Mouse (Mus musculus) CH12.LX (cell line): ENCODE measurements around the gene Fam172a. TPM values are rescaled to one million over a fixed set of nuclear protein-coding genes. Genes with fewer than 3 reads are reported as not detected.

Experiments used
- DNase-seq: peaks from one replicate; pipeline ENCODE4 v3.0.0-alpha.2; 2013; ENCODE audit errors: extremely low read depth
- H3K27ac ChIP-seq: 2 replicates; pipeline ENCODE4 v1.5.1; 2012; ENCODE audit warnings: low read depth, mild to moderate bottlenecking, control low read depth, moderate library complexity; ENCODE audit not compliant: insufficient read depth
- H3K27me3 ChIP-seq: replicated peaks from 2 replicates; pipeline ENCODE3; 2012; ENCODE audit warnings: inconsistent platforms
- H3K36me3 ChIP-seq, 2 experiments: replicated peaks in 1 of 2; 2 replicates each; pipeline versions ENCODE3 to v1.6.1; 2012; ENCODE audit warnings: inconsistent platforms in 1 of 2, low read length in 1 of 2, mild to moderate bottlenecking in 1 of 2, mixed read lengths in 1 of 2, moderate library complexity in 1 of 2; ENCODE audit not compliant: control insufficient read depth in 1 of 2, insufficient read depth in 1 of 2
- H3K4me1 ChIP-seq, 2 experiments: 2 replicates each; pipeline ENCODE4 v1.6.1; 2012; ENCODE audit warnings: inconsistent platforms in 1 of 2, moderate library complexity in 1 of 2; ENCODE audit not compliant: insufficient read depth in 2 of 2, control insufficient read depth in 1 of 2
- H3K4me2 ChIP-seq: 2 replicates; pipeline ENCODE4 v1.6.1; 2012; ENCODE audit warnings: low read depth, mild to moderate bottlenecking, control low read depth; ENCODE audit not compliant: poor library complexity, insufficient read depth, severe bottlenecking
- H3K4me3 ChIP-seq, 3 experiments: fragments of 150-350 bp in 1 of 3; sonication (generic) in 1 of 3; replicated peaks in 1 of 3; 2 replicates each; pipeline versions ENCODE3 to v1.5.1; 2011 to 2012; ENCODE audit warnings: low read depth in 2 of 3, low read length in 2 of 3, mild to moderate bottlenecking in 2 of 3, moderate library complexity in 2 of 3, control low read depth in 1 of 3, improper control_type of control experiment in 1 of 3, inconsistent platforms in 1 of 3, mixed read lengths in 1 of 3; ENCODE audit not compliant: poor library complexity in 1 of 3
- H3K79me2 ChIP-seq: replicated peaks from 2 replicates; pipeline ENCODE4 v1.6.1; 2012; ENCODE audit warnings: mild to moderate bottlenecking, moderate library complexity; ENCODE audit not compliant: control insufficient read depth, poor library complexity, insufficient read depth, severe bottlenecking; ENCODE audit errors: extremely low read depth
- H3K9ac ChIP-seq: 2 replicates; pipeline ENCODE4 v1.6.1; 2012; ENCODE audit warnings: low read depth, mild to moderate bottlenecking, control low read depth, moderate library complexity; ENCODE audit not compliant: insufficient read depth
- H3K9me3 ChIP-seq: replicated peaks from 2 replicates; pipeline ENCODE3; 2012; ENCODE audit warnings: low read length, inconsistent platforms, mixed read lengths
- BHLHE40 ChIP-seq: IDR thresholded peaks from 2 replicates; pipeline ENCODE4 v1.6.1; 2011; ENCODE audit warnings: mild to moderate bottlenecking, low read depth, low read length, improper control_type of control experiment
- CHD1 ChIP-seq: IDR thresholded peaks from 2 replicates; pipeline ENCODE4 v1.6.1; 2012; ENCODE audit warnings: low read depth, low read length, improper control_type of control experiment, inconsistent platforms
- CHD2 ChIP-seq: IDR thresholded peaks from 2 replicates; pipeline ENCODE4 v1.6.1; 2011; ENCODE audit warnings: low read length, improper control_type of control experiment
- CTCF ChIP-seq, 2 experiments: IDR thresholded peaks in 1 of 2; conservative IDR thresholded peaks in 1 of 2; 2 replicates each; pipeline ENCODE4 v1.5.1; 2011 to 2012; ENCODE audit warnings: low read depth in 2 of 2, low read length in 2 of 2, improper control_type of control experiment in 1 of 2, inconsistent platforms in 1 of 2, mild to moderate bottlenecking in 1 of 2, moderate library complexity in 1 of 2
- EP300 ChIP-seq: IDR thresholded peaks from 2 replicates; pipeline ENCODE4 v1.6.1; 2011; ENCODE audit warnings: low read length, improper control_type of control experiment
- GABPA ChIP-seq: IDR thresholded peaks from 2 replicates; pipeline ENCODE4 v1.6.1; 2012; ENCODE audit warnings: low read depth, low read length, improper control_type of control experiment, inconsistent platforms; ENCODE audit not compliant: insufficient replicate concordance
- HCFC1 ChIP-seq: IDR thresholded peaks from 2 replicates; pipeline ENCODE4 v1.6.1; 2012; ENCODE audit warnings: low read depth, mild to moderate bottlenecking, inconsistent platforms, low read length, improper control_type of control experiment
- JUND ChIP-seq: conservative IDR thresholded peaks from 2 replicates; pipeline ENCODE4 v1.6.1; 2011; ENCODE audit warnings: low read depth, low read length, improper control_type of control experiment
- KAT2A ChIP-seq: IDR thresholded peaks from 2 replicates; pipeline ENCODE4 v1.6.1; 2012; ENCODE audit warnings: low read length, improper control_type of control experiment, inconsistent platforms; ENCODE audit not compliant: insufficient replicate concordance
- MAFK ChIP-seq: IDR thresholded peaks from 2 replicates; pipeline ENCODE4 v1.6.1; 2011; ENCODE audit warnings: low read length, improper control_type of control experiment; ENCODE audit not compliant: insufficient replicate concordance
- MEF2A ChIP-seq: IDR thresholded peaks from 2 replicates; pipeline ENCODE4 v1.6.1; 2014; ENCODE audit warnings: low read depth, mild to moderate bottlenecking, inconsistent platforms, low read length, improper control_type of control experiment, borderline replicate concordance
- MXI1 ChIP-seq: IDR thresholded peaks from 2 replicates; pipeline ENCODE4 v1.6.1; 2011; ENCODE audit warnings: mild to moderate bottlenecking, low read depth, low read length, improper control_type of control experiment
- NRF1 ChIP-seq: IDR thresholded peaks from 2 replicates; pipeline ENCODE4 v1.6.1; 2014; ENCODE audit warnings: low read depth, mild to moderate bottlenecking, inconsistent platforms, low read length, improper control_type of control experiment, moderate library complexity
- RAD21 ChIP-seq: IDR thresholded peaks from 2 replicates; pipeline ENCODE4 v1.6.1; 2011; ENCODE audit warnings: low read depth, mild to moderate bottlenecking, low read length, improper control_type of control experiment, moderate library complexity
- TBP ChIP-seq: conservative IDR thresholded peaks from 2 replicates; pipeline ENCODE4 v1.6.1; 2011; ENCODE audit warnings: low read depth, low read length, improper control_type of control experiment
- TCF12 ChIP-seq: IDR thresholded peaks from 2 replicates; pipeline ENCODE4 v1.6.1; 2014; ENCODE audit warnings: low read depth, mild to moderate bottlenecking, inconsistent platforms, low read length, improper control_type of control experiment
- dilution Hi-C: fragments of 300-500 bp; cut with MboI; formaldehyde crosslinking; loops from 2 replicates; pipeline ENCODE4 v1.14.3; 2020; ENCODE audit warnings: low sequenced_read_pairs; ENCODE audit not compliant: extremely low pct_unique_long_range_greater_than_20kb, extremely low pct_ligation_motif_present
- in situ Hi-C: fragments of 300-500 bp; cut with MboI; formaldehyde crosslinking; loops from 3 replicates; pipeline ENCODE4 v1.14.3; 2019; ENCODE audit warnings: low sequenced_read_pairs, low pct_ligation_motif_present, low pct_unique_long_range_greater_than_20kb, mixed read lengths
- polyA plus RNA-seq: library from polyadenylated mRNA; unstranded; fragments of >175 nt; gene quantifications from 2 replicates; pipeline ENCODE4 v1.2.1, GENCODE M21; 2012; ENCODE audit warnings: low read depth; ENCODE audit not compliant: insufficient read length
- total RNA-seq, 2 experiments: library from RNA; depleted of rRNA; stranded (reverse); fragments of 300-350 nt in 1 of 2; fragments of >200 nt in 1 of 2; gene quantifications; 2 replicates each; pipeline ENCODE4 v1.2.3; 2012 to 2014

Gene Fam172a
- total and polyA plus RNA-seq, 3 experiments, result 12.2 to 24.7 (median 16.9) TPM

DNA sequence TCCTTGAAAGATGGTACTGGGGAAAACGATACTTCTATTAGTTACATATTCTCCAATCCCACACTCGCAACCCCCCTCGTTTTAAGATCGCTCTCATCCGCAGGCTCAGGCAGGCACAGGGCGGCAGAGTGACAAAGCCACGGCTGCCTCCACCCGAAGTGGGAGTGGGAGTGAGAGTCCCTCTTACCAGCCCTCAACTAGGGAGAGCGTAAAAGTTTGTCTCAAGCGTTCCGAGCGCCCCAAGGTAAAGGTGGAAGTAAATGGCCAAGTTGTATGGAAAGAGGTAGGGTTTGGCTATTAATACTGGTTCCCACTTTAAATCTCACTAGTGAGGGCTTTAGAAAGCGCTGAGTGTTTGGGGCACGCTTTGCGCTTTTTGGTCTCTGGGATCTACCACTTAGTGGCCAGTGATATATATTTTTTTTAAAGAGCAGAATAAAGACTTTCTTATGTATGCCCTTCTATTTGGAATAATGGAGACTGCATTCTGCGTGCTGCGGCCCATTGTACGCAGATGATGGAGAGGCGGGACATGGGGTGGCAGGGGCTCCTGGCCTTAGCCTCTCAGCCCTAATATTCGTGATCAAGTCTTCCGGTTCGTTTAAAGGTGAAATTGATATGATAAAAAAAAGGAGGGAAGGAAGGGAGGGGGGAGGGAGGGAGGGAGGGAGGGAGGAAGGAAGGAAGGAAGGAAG is 500.2 kb downstream of the Fam172a start:
- TF ChIP-seq TBP, result no peak
- no peak for TF ChIP-seq RAD21
- no peak for TF ChIP-seq KAT2A
- TF ChIP-seq CHD1, result no peak
- Histone ChIP-seq H3K4me2 (no peak overlapping the region), H3K27ac (no peak overlapping the region), H3K4me3 (no peak overlapping the region), H3K4me1 (peaks cover 0 to 2% of the 10 kb centered on the region in 2 experiments; a peak in 1 of 4 replicates), H3K9ac (no peak overlapping the region), H3K36me3 (no peaks in the 10 kb centered on the region), H3K27me3 (no peaks in the 10 kb centered on the region), H3K79me2 (no peaks in the 10 kb centered on the region), H3K9me3 (peaks cover 11% of the 10 kb centered on the region)
- no peak for DNase-seq
- dilution Hi-C loops (no loop called here), in situ Hi-C loops (no loop called here)

DNA sequence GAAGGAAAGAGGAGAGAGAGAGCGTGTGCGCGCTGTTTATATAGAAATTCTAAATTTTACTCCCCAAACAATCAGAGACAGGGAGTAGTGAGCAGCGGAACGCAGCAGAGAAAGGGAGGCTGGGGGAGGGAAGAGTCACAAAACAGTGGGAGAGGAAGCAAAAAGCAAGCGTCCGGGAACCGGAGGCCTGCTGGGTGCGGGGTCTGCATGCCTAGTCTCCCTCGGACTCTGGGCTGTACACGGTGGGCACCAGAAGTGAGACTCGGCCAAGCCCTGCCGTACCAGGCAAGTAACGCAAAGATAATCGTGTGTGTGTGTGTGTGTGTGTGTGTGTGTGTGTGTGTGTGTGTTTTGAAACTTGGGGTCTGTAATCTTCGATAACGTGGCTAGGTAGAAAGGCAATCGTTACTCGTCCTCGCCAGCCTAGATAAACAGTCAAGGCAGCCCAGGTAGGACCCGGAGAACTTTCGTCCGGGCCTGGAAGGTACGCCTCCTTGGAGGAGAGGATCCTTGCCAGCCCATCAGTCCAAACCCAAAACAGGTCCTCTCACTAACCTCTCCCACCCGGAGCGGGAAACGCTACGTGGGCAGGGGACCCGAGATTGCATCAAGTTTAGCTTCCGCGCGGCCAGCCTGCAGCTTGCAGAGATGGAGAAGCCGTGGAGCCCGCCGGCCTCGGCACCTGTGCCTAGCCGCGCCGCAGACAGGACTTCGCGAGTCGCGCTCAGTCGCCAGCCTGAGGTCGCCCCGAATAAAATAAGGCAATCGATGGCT is 500.9 kb downstream of the Fam172a start:
- H3K36me3 ChIP-seq, result no peaks in the 10 kb centered on the region
- peaks cover 9% of the 10 kb centered on the region for H3K9me3 ChIP-seq
- H3K79me2 ChIP-seq, result no peaks in the 10 kb centered on the region
- dilution Hi-C loops, result no loop called here
- H3K9ac ChIP-seq, result no peak overlapping the region
- peaks cover 0 to 4% of the 10 kb centered on the region in 2 experiments; a peak in 1 of 4 replicates for H3K4me1 ChIP-seq
- TF ChIP-seq RAD21 (no peak), GABPA (no peak), HCFC1 (no peak), TCF12 (no peak), MAFK (no peak), BHLHE40 (no peak), MXI1 (no peak), NRF1 (no peak), JUND (no peak), MEF2A (no peak), EP300 (no peak), CHD2 (no peak), CTCF (conservative IDR thresholded peaks at IDR 0.05 in 1 of 2, IDR thresholded peaks at IDR 0.05 in 1 of 2; ENCODE audit: low read depth in 2 of 2, low read length in 2 of 2) (no peak)
- TF ChIP-seq, all 38 proteins: peak for 0
- no peak overlapping the region for H3K27ac ChIP-seq
- in situ Hi-C loops, result no loop called here
- H3K27me3 ChIP-seq, result no peaks in the 10 kb centered on the region
- H3K4me2 ChIP-seq, result no peak overlapping the region
- no peak overlapping the region for H3K4me3 ChIP-seq
- no peak for DNase-seq
